Mouse (Mus musculus): ENCODE data around the gene Fbxw5.

GRCm38 (mm10) chr2:25469969-25470368, 30.6 kb upstream of the Fbxw5 start, which contains the start of gene Ptgds:
- no peak for TF ChIP-seq CTCF (IDR thresholded peaks at IDR 0.05; ENCODE audit: low read depth, low read length)
- TF ChIP-seq POLR2A (IDR thresholded peaks at IDR 0.05; ENCODE audit: extremely low read depth, insufficient read depth, low read length): no peak

Measured in liver, adult 2 months (tissue).